Mouse (Mus musculus): ENCODE data around the gene Tcp10a.
"Not testable (repeated sequence)": the region's sequence is repeated elsewhere in the genome, so short reads cannot be mapped to it uniquely, and the experiment has no call there.

DNA sequence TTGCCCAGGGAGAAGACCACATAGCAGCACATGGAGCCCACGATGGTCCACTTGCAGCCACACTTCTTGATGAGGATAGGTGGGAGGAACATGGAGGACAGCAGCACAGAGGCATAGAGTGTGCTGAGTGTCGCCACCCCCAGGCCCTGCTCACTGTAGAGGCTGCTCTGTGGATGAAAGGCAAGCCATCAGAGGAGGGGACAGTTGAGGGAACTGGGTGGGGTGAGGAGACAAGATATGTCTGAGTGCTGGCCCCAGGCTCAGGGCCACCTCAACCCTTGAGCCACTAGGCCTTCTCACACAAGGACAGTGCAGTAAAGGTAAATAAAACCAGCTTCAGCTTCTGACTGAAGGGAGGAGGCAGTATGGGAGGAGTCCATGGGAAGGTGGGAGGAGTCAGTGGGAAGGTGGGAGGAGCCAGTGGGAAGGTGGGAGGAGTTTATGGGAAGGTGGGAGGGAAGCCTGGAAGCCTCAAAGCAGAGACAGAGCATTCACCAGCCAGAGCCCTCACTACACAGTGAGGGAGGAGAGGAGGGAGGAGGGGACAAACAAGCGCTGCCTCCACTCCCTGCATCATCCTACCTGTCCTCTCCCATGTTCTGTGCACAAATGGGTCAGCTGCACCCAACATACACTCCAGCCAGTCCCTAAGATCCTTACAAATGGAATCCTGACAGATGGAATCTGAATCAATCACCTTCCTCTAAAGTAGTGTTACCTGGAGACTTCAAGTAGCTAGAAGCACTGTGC lies 52.7 kb downstream of the Tcp10a start:
- not testable (repeated sequence) for TF ChIP-seq POLR2A (IDR thresholded peaks at IDR 0.05; ENCODE audit: low read depth, low read length); CTCF (IDR thresholded peaks at IDR 0.05; ENCODE audit: extremely low read depth, insufficient read depth, insufficient read length, insufficient replicate concordance)

All from spleen, adult 2 months (tissue).